Mouse (Mus musculus): ENCODE measurements around the gene Fsd1l.
"Not testable (repeated sequence)": the region's sequence is repeated elsewhere in the genome, so short reads cannot be mapped to it uniquely, and the experiment has no call there.

Fsd1l gene

GRCm38 (mm10) chr4:53630963-53631315, 332 bp upstream of the Fsd1l start:
- no peak for DNase-seq

DNA sequence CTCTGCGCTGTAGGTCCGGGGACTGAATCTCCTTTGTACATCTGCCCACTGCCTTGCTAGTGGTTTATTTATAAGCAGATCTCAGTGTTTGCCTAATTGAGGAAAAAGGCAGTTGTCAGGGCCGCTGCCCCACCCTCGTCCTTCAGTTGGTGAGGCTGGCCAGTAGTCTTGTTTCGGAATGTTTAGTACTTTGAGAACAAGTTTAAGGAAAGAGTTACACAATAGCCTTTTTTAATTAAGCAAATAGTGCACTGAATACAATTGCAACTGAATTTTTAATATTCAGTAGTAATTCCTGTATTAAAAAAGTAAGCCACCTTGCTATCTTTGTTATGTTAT, 709 bp downstream of the Fsd1l start:
- no peak for DNase-seq

DNA sequence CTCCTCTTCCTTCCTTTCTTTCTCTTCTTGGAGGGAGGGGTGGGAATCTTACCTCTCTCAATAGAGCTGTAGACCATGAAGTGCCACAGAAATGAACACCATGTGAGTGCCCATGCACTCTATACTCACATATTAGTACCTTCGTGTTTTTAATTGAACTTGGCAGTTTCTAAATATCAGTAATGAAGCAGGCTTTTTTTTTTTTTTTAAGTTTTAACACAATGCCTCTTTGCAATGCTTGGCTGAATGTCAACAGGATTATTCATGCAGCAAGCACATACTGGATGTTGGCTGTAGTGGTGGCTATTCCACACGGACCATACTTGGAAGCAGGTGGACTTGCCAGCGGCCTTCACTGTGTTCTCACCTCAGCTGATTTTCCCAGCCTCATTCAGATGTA, 4.1 kb downstream of the Fsd1l start:
- DNase-seq: no peak

DNA sequence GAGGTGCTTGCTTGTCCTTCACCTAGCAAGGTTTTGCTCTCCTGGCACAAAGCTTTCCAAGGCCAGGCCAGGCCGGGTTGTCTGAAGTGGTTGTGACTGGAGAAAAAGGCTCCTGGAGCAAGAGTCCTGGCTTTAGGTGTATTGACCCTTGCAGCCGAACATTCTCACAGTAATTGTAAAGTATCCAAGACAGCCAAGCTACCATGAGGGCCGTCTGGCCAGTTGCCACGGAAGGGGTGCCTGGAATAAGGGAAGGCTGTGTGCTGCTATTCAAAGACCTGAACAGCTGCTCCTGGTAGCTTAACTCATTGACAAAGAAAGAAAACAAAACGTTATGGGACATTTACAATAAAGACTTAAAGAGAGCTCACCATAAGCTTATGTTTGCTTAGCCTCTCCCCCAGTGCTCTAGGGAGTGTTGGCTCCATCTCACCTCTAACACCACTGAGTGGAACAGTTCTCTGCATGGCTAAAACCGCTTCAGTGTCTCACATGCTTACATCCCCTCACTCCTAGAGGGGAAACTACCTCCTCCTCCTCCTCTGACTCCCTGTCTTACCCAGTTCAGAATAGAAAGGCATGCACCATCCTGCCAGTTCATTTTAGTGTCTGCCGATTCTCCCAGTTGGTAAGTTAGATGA, 6.1 kb downstream of the Fsd1l start:
- peak; percentile 25 to 32 for DNase-seq

GRCm38 (mm10) chr4:53638549-53639123, 7.4 kb downstream of the Fsd1l start:
- peak in 1 of 2 experiments; percentile 12 for DNase-seq

DNA sequence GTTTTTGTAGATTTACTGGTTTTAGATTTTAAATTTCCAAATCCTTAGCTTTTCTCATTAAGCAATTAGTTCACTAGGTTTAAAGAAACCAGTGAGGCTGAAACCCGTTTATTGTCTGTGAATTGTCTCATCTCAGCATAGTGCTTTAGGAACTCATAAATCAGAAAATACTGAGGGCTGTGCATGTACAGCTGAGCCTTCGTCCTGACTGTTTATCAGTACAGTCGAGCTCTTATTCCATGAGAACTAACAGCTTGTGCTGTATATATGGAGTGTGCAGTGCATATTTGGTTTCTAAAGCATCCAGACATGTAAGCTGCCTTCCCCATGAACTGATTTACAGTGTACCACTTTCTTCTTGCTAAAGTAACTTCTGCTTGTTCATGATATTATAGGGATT, 26.8 kb downstream of the Fsd1l start:
- no peak for DNase-seq

GRCm38 (mm10) chr4:53660711-53661110, 29.4 kb downstream of the Fsd1l start:
- DNase-seq: no peak

- peak in 1 of 2 experiments; percentile 4 for DNase-seq
Measured at GRCm38 (mm10) chr4:53682092-53682491, 50.8 kb downstream of the Fsd1l start.

DNA sequence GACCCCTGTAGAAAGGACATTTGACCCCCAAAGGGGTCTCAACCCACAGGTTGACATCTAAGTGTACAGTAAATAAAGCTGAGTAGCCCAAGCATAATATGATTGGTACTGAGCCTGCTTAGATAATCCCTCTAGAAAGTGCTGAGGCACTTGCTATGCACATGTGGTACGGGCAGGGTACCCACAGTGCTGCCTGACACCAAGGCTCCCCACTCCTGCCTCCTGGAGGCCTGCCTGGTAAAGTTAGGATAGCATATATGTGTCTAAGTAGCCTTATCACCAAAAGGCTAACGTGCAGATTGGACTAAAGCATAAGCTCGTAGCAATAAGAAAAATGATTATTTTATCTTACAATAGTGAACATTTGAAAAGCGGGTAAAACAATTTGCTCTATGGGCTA, 57.7 kb downstream of the Fsd1l start:
- DNase-seq: no peak

DNA sequence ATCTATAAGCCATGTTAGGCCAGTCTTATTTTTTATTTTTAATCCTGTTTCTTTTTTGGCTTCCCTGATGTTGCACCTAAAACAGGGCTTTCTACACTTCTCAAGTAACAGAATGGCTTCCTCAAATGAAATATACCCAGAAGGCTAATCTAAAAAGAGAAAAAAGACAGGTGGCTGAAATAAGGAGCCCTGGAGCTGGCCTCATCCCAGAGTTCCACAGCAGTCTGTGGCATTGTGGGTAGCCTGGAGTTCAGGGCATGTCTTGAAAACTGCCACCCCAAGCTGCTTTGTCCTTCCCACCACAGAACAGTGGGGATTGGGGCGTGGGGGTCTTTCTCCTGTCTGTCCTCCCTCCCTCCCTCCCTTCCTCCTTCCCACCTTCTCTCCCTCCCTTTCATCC, 60.1 kb downstream of the Fsd1l start:
- no peak for DNase-seq

DNA sequence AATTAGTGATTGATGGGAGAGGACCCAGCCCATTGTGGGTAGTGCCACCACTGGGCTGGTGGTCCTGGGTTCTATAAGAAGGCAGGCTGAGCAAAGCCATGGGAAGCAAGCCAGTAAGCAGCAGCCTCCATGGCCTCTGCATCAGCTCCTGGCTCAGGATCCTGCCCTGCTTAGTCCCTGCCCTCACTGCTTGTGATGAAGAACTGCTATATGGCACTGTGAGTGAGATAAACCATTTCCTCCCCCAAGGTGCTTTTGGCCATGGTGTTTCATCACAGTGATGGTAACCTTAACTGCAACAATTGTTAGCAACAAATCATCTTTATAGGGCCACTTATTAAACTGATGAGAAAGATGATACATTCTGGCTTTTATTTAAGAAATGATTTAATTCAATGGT, 77.9 kb downstream of the Fsd1l start:
- not testable (repeated sequence) for DNase-seq

GRCm38 (mm10) chr4:53710021-53710420, 78.8 kb downstream of the Fsd1l start:
- DNase-seq: no peak

- no peak for DNase-seq
Measured at GRCm38 (mm10) chr4:53710555-53711328, 79.5 kb downstream of the Fsd1l start.

- no peak for DNase-seq
Measured at GRCm38 (mm10) chr4:53713704-53714050, 82.4 kb downstream of the Fsd1l start, which contains the start of gene Fktn. Gene Fktn, plus strand, starts transcription at chr4:53713998.

DNA sequence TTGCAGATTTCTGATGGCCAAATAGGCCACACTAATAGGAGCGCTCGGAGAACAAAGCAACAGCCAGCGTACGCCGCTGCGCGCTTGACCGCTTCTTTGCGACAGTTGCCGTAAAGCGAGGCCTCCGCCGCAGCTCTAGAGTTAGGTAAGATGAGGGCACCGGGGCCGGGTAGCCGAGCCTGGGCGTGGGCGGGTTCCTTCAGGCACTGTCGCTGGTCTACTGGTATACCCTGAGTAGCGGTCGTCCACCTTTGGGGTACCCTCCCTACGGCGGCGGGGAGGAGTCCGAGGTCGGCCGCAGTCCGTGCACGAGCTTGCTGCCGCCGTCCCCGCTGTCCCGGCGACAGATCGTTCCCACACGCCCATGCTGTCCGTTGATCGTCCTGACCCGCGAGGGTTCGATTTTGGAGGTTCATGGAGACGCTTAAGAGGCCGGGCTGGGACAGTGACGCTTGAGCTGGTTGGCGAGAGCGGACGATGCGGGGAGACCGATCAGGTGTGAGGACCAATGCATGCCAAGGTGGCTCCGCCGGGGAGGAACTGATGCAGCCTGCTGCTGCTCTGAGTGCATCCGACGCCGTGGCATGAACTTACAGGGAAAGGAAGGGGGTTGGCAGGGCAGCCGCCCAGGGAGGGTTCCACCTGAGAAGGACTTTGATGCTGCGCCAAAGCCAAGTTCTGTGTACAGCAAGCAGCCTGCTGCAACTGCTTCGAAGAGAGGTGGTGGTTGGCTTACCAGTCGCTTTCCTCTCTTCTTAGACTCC, 83.0 kb downstream of the Fsd1l start:
- DNase-seq: peak; percentile 94 to 96

GRCm38 (mm10) chr4:53715977-53716376, 84.7 kb downstream of the Fsd1l start:
- no peak for DNase-seq

DNA sequence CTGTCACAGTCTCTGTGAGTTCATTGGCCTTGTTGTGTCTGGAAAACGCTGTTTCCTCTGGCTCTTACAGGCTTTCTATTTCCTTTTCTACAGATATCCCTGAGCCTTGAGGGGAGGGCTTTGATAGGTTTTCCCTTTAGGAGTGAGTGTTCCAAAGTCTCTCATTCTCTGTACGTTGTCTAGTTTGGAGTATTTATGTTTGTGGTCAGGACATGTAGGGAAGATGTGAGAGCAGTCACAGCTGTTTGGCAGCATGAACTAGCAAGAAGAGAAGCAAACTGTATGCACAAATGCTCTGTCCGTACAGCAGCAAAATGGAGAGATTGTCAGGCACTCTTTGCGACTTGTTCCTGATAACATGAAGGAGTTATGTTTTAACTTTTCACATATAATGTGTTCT, 86.3 kb downstream of the Fsd1l start:
- peak; percentile 24 to 31 for DNase-seq

- no peak for DNase-seq
Measured at GRCm38 (mm10) chr4:53718261-53718660, 87.0 kb downstream of the Fsd1l start.

GRCm38 (mm10) chr4:53722506-53722905, 91.2 kb downstream of the Fsd1l start:
- DNase-seq: no peak

DNA sequence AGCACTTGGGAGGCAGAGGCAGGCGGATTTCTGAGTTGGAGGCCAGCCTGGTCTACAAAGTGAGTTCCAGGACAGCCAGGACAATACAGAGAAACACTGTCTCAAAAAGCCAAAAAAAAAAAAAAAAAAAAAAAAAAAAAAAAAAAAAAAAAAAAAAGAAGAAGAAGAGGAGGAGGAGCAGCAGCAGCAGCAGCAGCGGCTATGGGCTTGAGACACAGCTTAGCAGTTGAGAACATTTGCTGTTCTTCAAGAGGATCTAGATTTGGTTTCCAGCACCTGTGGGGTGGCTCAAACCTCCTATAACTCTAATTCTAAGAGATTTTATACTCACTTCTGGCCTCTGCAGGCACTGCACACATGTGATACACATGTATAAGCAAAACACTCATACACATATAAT, 94.8 kb downstream of the Fsd1l start:
- not testable (repeated sequence) for DNase-seq

DNA sequence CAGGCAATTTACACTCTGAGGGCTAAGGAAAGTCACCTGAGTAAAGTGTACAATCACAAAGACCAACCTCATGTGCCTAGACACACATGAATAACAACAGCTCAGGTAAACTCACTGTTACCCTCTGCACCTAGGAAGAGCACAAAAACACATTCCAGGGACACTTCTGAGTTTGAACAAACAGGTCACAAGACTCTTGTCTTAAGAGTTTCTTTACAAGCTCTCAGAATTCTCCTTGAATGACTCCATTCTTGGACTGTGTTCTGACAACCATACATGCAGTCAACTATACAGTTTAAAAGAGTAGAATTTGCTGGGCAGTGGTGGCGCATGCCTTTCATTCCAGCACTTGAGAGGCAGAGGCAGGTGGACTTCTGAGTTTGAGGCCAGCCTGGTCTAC, 96.8 kb downstream of the Fsd1l start:
- no peak for DNase-seq

- DNase-seq: peak; percentile 36 to 42
Measured at GRCm38 (mm10) chr4:53738956-53739616, 107.8 kb downstream of the Fsd1l start.

- DNase-seq: no peak
Measured at GRCm38 (mm10) chr4:53749831-53750230, 118.6 kb downstream of the Fsd1l start.

All from kidney, postnatal 4 days (tissue).